Mouse (Mus musculus) embryonic facial prominence, embryonic 14.5 days (tissue): ENCODE data around the gene Olfr763. TPM values are rescaled to one million over a fixed set of nuclear protein-coding genes. Genes with fewer than 3 reads are reported as not detected.
"Not testable (repeated sequence)": the region's sequence is repeated elsewhere in the genome, so short reads cannot be mapped to it uniquely, and the experiment has no call there.

Source experiments
- ATAC-seq: fragments of 200-750 bp; cut with Nextera tagmentation; 2 replicates; pipeline ENCODE4 v1.8.0; 2017; ENCODE audit warnings: low read depth, moderate number of reproducible peaks, moderate TSS enrichment
- DNase-seq: peaks from one replicate; pipeline ENCODE4 v3.0.0-alpha.2; 2015; ENCODE audit warnings: low spot score
- H3K27ac ChIP-seq: fragments of 300-500 bp; sonication (generic); replicated peaks from 2 replicates; pipeline ENCODE4 v1.5.1; 2014; ENCODE audit warnings: low read depth, mild to moderate bottlenecking, low read length, moderate library complexity
- H3K27me3 ChIP-seq: fragments of 300-500 bp; sonication (generic); replicated peaks from 2 replicates; pipeline ENCODE4 v1.6.1; 2014; ENCODE audit warnings: low read length; ENCODE audit not compliant: control insufficient read depth, insufficient read depth
- H3K36me3 ChIP-seq: fragments of 300-500 bp; sonication (generic); 2 replicates; pipeline ENCODE4 v1.6.1; 2014; ENCODE audit warnings: low read length, mixed read lengths; ENCODE audit not compliant: control insufficient read depth, insufficient read depth
- H3K4me1 ChIP-seq: fragments of 300-500 bp; sonication (generic); 2 replicates; pipeline ENCODE4 v1.6.1; 2014; ENCODE audit warnings: antibody characterized with exemption, low read length; ENCODE audit not compliant: control insufficient read depth, insufficient read depth
- H3K4me2 ChIP-seq: fragments of 300-500 bp; sonication (generic); 2 replicates; pipeline ENCODE4 v1.6.1; 2014; ENCODE audit warnings: low read depth, mild to moderate bottlenecking, low read length, moderate library complexity, mixed read lengths
- H3K4me3 ChIP-seq: fragments of 300-500 bp; sonication (generic); 2 replicates; pipeline ENCODE4 v1.5.1; 2014; ENCODE audit warnings: low read depth, mild to moderate bottlenecking, low read length
- H3K9ac ChIP-seq: fragments of 300-500 bp; sonication (generic); 2 replicates; pipeline ENCODE4 v1.6.1; 2014; ENCODE audit warnings: low read depth, mild to moderate bottlenecking, low read length, moderate library complexity, mixed read lengths
- H3K9me3 ChIP-seq: fragments of 300-500 bp; sonication (generic); 2 replicates; pipeline ENCODE4 v1.6.1; 2016; ENCODE audit warnings: low read length; ENCODE audit not compliant: control insufficient read depth
- WGBS: fragments of 180-500 bp; shearing (Covaris S2); extraction: QIAGEN DNeasy Blood & Tissue Kit; methylation state at CpG from one replicate; pipeline ENCODE4 v1.1.7; 2014; 5-methylcytosine and 5-hydroxymethylcytosine counted together
- polyA plus RNA-seq: library from polyadenylated mRNA; unstranded; fragments of >200 nt; fragmentation: Nextera tagmentation; extraction: Ambion mirVana; gene quantifications from 2 replicates; pipeline ENCODE4 v1.2.1, GENCODE M21; 2014

Olfr763 gene
- polyA plus RNA-seq, 1 experiment from 2014 or later: not detected

GRCm38 (mm10) chr10:128980644-128981365 lies 29.8 kb upstream of the Olfr763 start:
- ATAC-seq (no peak), DNase-seq (no peak)
- Histone ChIP-seq H3K4me3 (no peak overlapping the region), H3K4me2 (no peak overlapping the region), H3K27ac (no peak overlapping the region), H3K27me3 (no peaks in the 10 kb centered on the region), H3K9me3 (no peaks in the 10 kb centered on the region), H3K4me1 (no peaks in the 10 kb centered on the region), H3K9ac (no peak overlapping the region), H3K36me3 (no peaks in the 10 kb centered on the region)
- WGBS: 53% methylated on average over 3 of the region's 3 CpGs

DNA sequence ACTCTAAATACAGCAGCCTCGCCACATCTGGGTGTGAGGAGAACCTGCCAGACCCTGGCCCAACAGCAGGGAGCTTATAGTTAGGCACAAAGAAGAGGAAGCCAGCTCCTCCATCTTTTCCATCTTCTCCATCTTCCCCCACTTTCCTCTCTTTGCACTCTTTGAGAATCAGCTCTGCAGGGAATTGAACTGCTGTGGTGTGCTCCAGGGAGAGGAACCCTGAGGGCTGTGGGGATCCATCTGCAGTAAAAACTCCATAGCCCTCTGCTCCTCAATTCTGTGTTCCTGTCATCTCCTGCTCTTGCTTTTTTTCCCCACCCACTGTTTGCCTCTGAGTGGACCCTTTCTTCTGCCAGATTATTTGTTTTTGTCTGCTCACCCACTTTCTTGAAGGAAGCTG lies 21.5 kb upstream of the Olfr763 start, which contains the start of gene Olfr9:
Olfr9 (plus strand) TSS at position 301 of the 400 bp plus-strand sequence.
- H3K4me1 ChIP-seq, H3K27ac ChIP-seq, H3K4me2 ChIP-seq, H3K4me3 ChIP-seq, H3K27me3 ChIP-seq, DNase-seq, H3K36me3 ChIP-seq, H3K9ac ChIP-seq, H3K9me3 ChIP-seq, ATAC-seq: not testable (repeated sequence)
- WGBS: 57% methylated on average over 1 of the region's 1 CpGs

- H3K9ac ChIP-seq, H3K36me3 ChIP-seq, H3K27ac ChIP-seq, DNase-seq, H3K4me1 ChIP-seq, H3K27me3 ChIP-seq, H3K4me3 ChIP-seq, H3K9me3 ChIP-seq, ATAC-seq, H3K4me2 ChIP-seq: not testable (repeated sequence)
- 61% methylated on average over 7 of the region's 10 CpGs for WGBS
These were observed 20.3 kb upstream of the Olfr763 start for GRCm38 (mm10) chr10:128990129-128990850.

DNA sequence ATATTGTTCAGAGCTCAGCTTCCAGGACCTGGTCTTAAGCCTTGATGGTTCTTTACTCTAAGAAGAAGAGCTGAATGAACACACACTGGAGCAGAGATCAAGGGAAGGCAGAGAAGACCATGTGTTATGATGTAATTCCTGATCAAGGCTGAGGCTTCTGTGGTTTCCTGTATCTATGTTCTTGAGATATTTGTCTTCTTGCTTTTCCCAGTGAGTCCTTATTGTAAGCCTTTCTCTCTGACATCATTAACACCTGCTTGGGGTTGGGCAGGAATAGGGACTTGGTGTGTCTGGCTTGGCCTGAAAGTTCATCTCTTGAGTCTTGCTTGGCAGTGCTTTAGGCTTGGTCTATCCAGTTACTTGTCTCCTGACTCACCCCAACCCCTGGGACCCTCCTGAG lies 19.6 kb upstream of the Olfr763 start:
- Histone ChIP-seq H3K4me1 (no peaks in the 10 kb centered on the region), H3K27me3 (no peaks in the 10 kb centered on the region), H3K36me3 (no peaks in the 10 kb centered on the region), H3K9me3 (no peaks in the 10 kb centered on the region), H3K27ac (no peak overlapping the region), H3K4me2 (no peak overlapping the region), H3K9ac (no peak overlapping the region), H3K4me3 (no peak overlapping the region)
- no peak for DNase-seq
- no peak for ATAC-seq

- H3K9me3 ChIP-seq: no peaks in the 10 kb centered on the region
- ATAC-seq (no peak), DNase-seq (no peak)
- H3K4me3 ChIP-seq: no peak overlapping the region
- no peak overlapping the region for H3K27ac ChIP-seq
- 88% methylated on average over 1 of the region's 1 CpGs for WGBS
- H3K36me3 ChIP-seq: no peaks in the 10 kb centered on the region
- H3K4me1 ChIP-seq: no peaks in the 10 kb centered on the region
- no peak overlapping the region for H3K4me2 ChIP-seq
- no peak overlapping the region for H3K9ac ChIP-seq
- no peaks in the 10 kb centered on the region for H3K27me3 ChIP-seq
These were observed 14.8 kb upstream of the Olfr763 start for GRCm38 (mm10) chr10:128995796-128996195.

GRCm38 (mm10) chr10:128996523-128997040 lies 14.0 kb upstream of the Olfr763 start:
- H3K4me3 ChIP-seq: no peak overlapping the region
- H3K9me3 ChIP-seq: no peaks in the 10 kb centered on the region
- ATAC-seq: no peak
- 72% methylated on average over 4 of the region's 4 CpGs for WGBS
- no peak for DNase-seq
- H3K4me2 ChIP-seq: no peak overlapping the region
- no peaks in the 10 kb centered on the region for H3K4me1 ChIP-seq
- no peak overlapping the region for H3K9ac ChIP-seq
- no peaks in the 10 kb centered on the region for H3K27me3 ChIP-seq
- H3K36me3 ChIP-seq: no peaks in the 10 kb centered on the region
- no peak overlapping the region for H3K27ac ChIP-seq

DNA sequence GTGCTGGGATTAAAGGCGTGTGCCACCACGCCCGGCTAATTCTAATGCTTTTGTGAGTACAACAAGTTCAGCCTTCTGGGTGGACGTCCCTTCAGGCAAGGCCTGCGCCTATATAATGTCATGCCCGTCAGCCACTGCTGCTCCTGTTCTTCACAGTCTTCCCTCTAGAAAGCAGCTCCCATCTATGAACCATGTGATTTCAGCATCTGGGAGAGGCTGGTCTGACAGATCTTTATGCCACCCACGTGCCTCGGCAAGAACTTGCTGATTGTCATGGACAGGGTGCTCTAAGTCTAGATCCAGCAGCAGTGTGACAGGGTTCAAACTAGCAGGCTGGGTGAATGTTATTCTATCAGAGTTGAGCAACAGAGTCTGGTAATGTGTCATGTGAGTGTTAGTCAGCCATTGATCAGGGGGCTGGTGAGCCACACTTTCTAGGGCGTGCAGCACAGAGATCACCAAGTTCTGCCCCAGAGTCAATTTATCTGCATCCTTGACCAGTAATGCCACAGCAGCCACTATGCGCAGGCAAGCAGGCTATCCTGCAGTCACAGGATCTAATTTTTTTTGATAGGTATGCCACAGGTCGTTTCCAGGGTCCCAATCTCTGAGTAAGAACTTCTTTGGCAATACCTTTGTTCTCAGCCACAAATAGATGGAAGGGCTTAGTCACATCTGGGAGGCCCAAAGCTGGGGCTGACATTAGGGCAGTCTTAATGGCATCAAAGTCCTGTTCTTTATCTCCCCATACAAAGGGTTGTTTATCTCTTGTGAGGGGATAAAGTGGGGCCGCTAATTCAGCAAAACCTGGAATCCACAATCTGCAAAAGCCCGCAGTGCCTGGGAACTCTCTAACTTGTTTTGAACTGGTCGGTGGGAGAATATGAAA lies 6.3 kb upstream of the Olfr763 start:
- 84% methylated on average over 14 of the region's 14 CpGs for WGBS
- no peak for DNase-seq

GRCm38 (mm10) chr10:129011511-129011910 lies 920 bp downstream of the Olfr763 start:
- not testable (repeated sequence) for H3K9ac ChIP-seq, H3K4me2 ChIP-seq, DNase-seq, ATAC-seq, H3K9me3 ChIP-seq, H3K4me3 ChIP-seq, H3K4me1 ChIP-seq, H3K36me3 ChIP-seq, H3K27me3 ChIP-seq, H3K27ac ChIP-seq
- whole genome bisulfite sequencing: 52% methylated on average over 2 of the region's 5 CpGs

More for the DNA sequence above, 6.3 kb upstream of the Olfr763 start:
- Histone ChIP-seq H3K36me3 (no peaks in the 10 kb centered on the region), H3K4me3 (no peak overlapping the region), H3K27me3 (no peaks in the 10 kb centered on the region), H3K4me2 (no peak overlapping the region), H3K9me3 (no peaks in the 10 kb centered on the region), H3K9ac (no peak overlapping the region), H3K27ac (no peak overlapping the region), H3K4me1 (no peaks in the 10 kb centered on the region)
- ATAC-seq: no peak
